Mouse (Mus musculus) layer of hippocampus, adult 18-20 months (tissue): Measurements from ENCODE around the gene Ccdc93. TPM values are rescaled to one million over a fixed set of nuclear protein-coding genes. Genes with fewer than 3 reads are reported as not detected.

Experiments
- DNase-seq, 2 experiments: peaks; one replicate each; pipeline ENCODE4 v3.0.0; 2022; ENCODE audit warnings: low spot score in 2 of 2
- total RNA-seq, 2 experiments: library from RNA; stranded (reverse); gene quantifications; 2 replicates each; pipeline ENCODE4 v1.2.3; 2021

Ccdc93 gene
- total RNA-seq, 2 experiments from 2014 or later, result 30.0 to 31.6 TPM

GRCm38 (mm10) chr1:121511186-121511585 is 80.3 kb downstream of the Ccdc93 start:
- DNase-seq, result no peak

- DNase-seq, result no peak
These were observed 81.1 kb downstream of the Ccdc93 start for GRCm38 (mm10) chr1:121511966-121512365.

- no peak for DNase-seq
These were observed 87.8 kb downstream of the Ccdc93 start for GRCm38 (mm10) chr1:121518609-121519008.

- DNase-seq, result peak in 1 of 2 experiments; percentile 42
These were observed 96.2 kb downstream of the Ccdc93 start for GRCm38 (mm10) chr1:121527061-121527460.

GRCm38 (mm10) chr1:121527600-121528398 is 97.0 kb downstream of the Ccdc93 start:
- peak in 1 of 2 experiments; percentile 13 for DNase-seq

GRCm38 (mm10) chr1:121528399-121528720 is 97.5 kb downstream of the Ccdc93 start, which contains the start of gene Htr5b:
Gene Htr5b (minus strand): TSS chr1:121528465.
- peak; percentile 32 to 37 for DNase-seq

GRCm38 (mm10) chr1:121529286-121529685 is 98.4 kb downstream of the Ccdc93 start:
- DNase-seq, result no peak

- no peak for DNase-seq
These were observed 100.6 kb downstream of the Ccdc93 start for GRCm38 (mm10) chr1:121531439-121531838.

GRCm38 (mm10) chr1:121540361-121540760 is 109.5 kb downstream of the Ccdc93 start:
- DNase-seq, result peak; percentile 48 to 75

GRCm38 (mm10) chr1:121546844-121547243 is 116.0 kb downstream of the Ccdc93 start:
- peak in 1 of 2 experiments; percentile 24 for DNase-seq

GRCm38 (mm10) chr1:121548667-121549066 is 117.8 kb downstream of the Ccdc93 start:
- DNase-seq, result no peak

GRCm38 (mm10) chr1:121549456-121549855 is 118.6 kb downstream of the Ccdc93 start:
- DNase-seq, result peak in 1 of 2 experiments; percentile 33

- DNase-seq, result peak in 1 of 2 experiments; percentile 33
These were observed 120.1 kb downstream of the Ccdc93 start for GRCm38 (mm10) chr1:121550801-121551456.

GRCm38 (mm10) chr1:121551457-121551835 is 120.6 kb downstream of the Ccdc93 start:
- peak; percentile 36 to 65 for DNase-seq

Other genes with a start within 250 kb of the Ccdc93 start
- 10 to 100 TPM; 73.7 to 74.8 TPM for gene Insig2, start 98.5 kb upstream of the Ccdc93 start, total RNA-seq
- gene Htr5b, start 97.4 kb downstream of the Ccdc93 start, total RNA-seq, result 1 to 10 TPM; 7.5 to 7.6 TPM
- 10 to 100 TPM; 29.6 to 30.1 TPM for gene Ddx18, start 136.9 kb downstream of the Ccdc93 start, total RNA-seq